Mouse (Mus musculus): ENCODE results near the gene Msi2.

Gene Msi2

GRCm38 (mm10) chr11:88558731-88559130 is 159.6 kb downstream of the Msi2 start:
- no peak for DNase-seq

- DNase-seq = peak in 1 of 2 experiments; percentile 51
These were observed 160.3 kb downstream of the Msi2 start for GRCm38 (mm10) chr11:88557828-88558580.

- peak in 1 of 2 experiments; percentile 40 for DNase-seq
These were observed 161.1 kb downstream of the Msi2 start for GRCm38 (mm10) chr11:88557116-88557768.

GRCm38 (mm10) chr11:88555902-88556549 is 162.3 kb downstream of the Msi2 start:
- DNase-seq = peak; percentile 42 to 53

- no peak for DNase-seq
These were observed 163.0 kb downstream of the Msi2 start for GRCm38 (mm10) chr11:88555232-88555818.

GRCm38 (mm10) chr11:88553521-88554310 is 164.6 kb downstream of the Msi2 start:
- DNase-seq = no peak

GRCm38 (mm10) chr11:88552987-88553386 is 165.3 kb downstream of the Msi2 start:
- DNase-seq = peak; percentile 77 to 84

GRCm38 (mm10) chr11:88552385-88552784 is 165.9 kb downstream of the Msi2 start:
- no peak for DNase-seq

- DNase-seq = peak; percentile 46 to 74
These were observed 167.3 kb downstream of the Msi2 start for GRCm38 (mm10) chr11:88551034-88551433.

GRCm38 (mm10) chr11:88550083-88550907 is 168.0 kb downstream of the Msi2 start:
- DNase-seq = no peak

- no peak for DNase-seq
These were observed 168.8 kb downstream of the Msi2 start for GRCm38 (mm10) chr11:88549529-88549900.

- DNase-seq = no peak
These were observed 169.3 kb downstream of the Msi2 start for GRCm38 (mm10) chr11:88548832-88549528.

GRCm38 (mm10) chr11:88548423-88548822 is 169.9 kb downstream of the Msi2 start:
- DNase-seq = no peak

GRCm38 (mm10) chr11:88543771-88544170 is 174.5 kb downstream of the Msi2 start:
- DNase-seq = no peak

GRCm38 (mm10) chr11:88542817-88543216 is 175.5 kb downstream of the Msi2 start:
- DNase-seq = no peak

- no peak for DNase-seq
These were observed 176.4 kb downstream of the Msi2 start for GRCm38 (mm10) chr11:88541666-88542639.

- DNase-seq = peak in 1 of 2 experiments; percentile 50
These were observed 178.5 kb downstream of the Msi2 start for GRCm38 (mm10) chr11:88539637-88540478.

- no peak for DNase-seq
These were observed 179.5 kb downstream of the Msi2 start for GRCm38 (mm10) chr11:88538710-88539340.
